Mouse (Mus musculus): ENCODE data around the gene 1600015I10Rik.

Gene 1600015I10Rik

DNA sequence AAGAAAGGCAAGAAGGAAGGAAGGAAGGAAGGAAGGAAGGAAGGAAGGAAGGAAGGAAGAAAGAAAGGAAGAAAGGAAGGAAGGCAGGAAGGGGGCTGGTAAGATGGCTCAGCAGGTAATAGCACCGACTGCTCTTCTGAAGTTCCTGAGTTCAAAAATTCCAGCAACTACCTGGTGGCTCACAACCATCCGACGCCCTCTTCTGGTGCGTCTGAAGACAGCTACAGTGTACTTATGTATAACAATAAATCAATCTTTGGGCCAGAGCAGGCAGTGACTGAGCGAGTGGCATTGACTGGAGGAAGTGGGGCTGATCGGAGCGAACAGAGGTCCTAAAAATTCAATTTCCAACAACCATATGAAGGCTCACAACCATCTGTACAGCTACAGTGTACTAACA lies 29.5 kb downstream of the 1600015I10Rik start:
- in situ Hi-C loops (cut with MboI; ENCODE audit: low sequenced_read_pairs) = loop anchor here (10.0 kb wide), 1 partner anchor 304 kb away; no protein-coding TSS in a partner anchor

DNA sequence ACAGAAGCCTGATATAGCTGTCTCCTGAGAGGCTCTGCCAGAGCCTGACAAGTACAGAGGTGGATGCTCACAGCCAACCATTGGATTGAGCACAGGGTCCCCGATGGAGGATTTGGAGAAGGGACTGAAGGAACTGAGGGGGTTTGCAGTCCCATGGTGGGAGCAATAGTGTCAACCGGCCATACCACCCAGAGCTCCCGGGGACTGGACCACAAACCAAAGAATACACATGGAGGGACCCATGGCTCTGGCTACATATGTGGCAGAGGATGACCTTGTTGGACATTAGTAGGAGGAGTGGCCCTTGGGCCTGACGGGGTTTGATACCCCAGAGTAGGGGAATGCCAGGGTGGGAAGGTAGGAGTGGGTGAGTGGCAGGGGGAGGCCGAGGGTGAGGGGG lies 37.0 kb downstream of the 1600015I10Rik start:
- in situ Hi-C loops (cut with MboI; ENCODE audit: low sequenced_read_pairs) = loop anchor here (10.0 kb wide), 1 partner anchor 102 kb away; no protein-coding TSS in a partner anchor

DNA sequence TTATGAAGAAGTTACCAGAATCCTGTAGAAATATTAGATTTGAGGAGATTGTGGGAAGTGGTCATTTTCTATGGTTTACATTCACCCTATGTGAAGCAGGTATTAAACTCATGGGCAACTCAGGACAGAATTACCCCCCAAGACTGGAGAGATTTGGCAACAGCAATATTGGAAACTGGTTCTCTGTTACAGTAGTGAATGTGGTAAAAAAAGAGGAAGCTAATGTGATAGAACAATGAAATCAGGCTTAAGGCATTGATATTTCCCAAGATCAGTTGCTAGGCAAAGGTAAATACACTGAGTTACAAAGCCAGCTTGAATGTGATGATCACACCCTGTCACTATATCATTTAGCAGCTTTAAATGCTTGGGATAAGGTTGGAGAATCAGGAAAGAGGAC lies 38.2 kb downstream of the 1600015I10Rik start:
- in situ Hi-C loops (cut with MboI; ENCODE audit: low sequenced_read_pairs) = loop anchor here (10.0 kb wide), 1 partner anchor 103 kb away; no protein-coding TSS in a partner anchor

DNA sequence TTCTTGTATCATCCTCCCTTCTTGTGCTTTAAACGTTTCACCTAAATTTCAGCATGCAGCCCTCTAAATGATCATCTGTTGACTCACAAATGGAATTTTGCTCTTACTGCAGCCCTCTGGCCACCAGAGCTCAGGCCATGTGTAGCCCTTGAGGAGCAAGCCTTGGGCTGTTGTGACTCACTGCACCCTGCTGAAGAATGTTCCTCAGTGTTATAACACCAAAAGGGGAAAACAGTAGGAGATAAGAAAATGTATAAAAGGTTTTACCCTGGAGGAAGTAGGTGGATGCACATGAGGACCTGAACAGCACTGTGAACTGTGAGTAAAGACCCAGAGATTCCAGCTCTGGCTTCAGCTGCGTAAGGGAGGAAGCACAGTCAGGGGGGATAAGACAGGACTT lies 45.0 kb downstream of the 1600015I10Rik start, which contains the start of gene Doxl2:
Gene Doxl2, plus strand, starts transcription at position 301 of the 400 bp plus-strand sequence.
- in situ Hi-C loops (cut with MboI; ENCODE audit: low sequenced_read_pairs) = no loop called here

DNA sequence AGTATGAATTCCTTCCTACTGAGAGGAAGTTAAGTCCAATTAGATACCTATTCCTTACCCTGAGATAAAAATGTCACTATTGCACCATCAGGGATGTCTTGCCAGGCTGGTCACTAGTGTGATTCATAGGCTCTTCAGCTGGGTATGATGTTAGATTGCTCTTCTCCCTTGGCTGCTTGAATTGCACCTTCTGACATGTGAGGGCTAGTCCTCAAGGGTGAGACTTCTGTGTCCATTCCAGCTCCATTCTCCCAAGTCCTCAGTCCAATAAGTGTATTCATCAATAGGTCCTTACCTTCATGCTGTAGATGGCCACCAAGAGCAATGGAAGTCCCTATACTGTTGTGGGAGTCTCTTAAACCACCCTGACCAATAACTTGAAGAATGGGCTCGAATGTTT lies 49.9 kb downstream of the 1600015I10Rik start:
- in situ Hi-C loops (cut with MboI; ENCODE audit: low sequenced_read_pairs) = no loop called here

DNA sequence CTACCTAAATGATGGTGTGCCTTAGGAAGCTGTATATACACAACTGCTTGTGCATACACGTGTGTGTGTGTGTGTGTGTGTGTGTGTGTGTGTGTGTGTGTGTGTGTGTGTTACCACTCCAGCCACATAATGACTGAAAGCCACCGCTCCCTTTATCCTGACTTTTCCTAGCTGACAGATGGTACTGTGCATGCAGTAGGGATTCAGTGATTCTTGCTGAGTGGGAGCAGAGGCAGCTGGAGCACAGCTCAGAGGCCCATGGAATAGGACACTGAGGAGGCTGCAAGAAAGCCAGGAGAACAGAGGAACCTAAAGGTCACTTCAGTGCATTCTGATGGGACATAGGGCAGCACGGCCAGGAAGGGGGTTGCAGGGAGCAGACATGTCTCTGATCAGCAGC lies 52.6 kb downstream of the 1600015I10Rik start:
- in situ Hi-C loops (cut with MboI; ENCODE audit: low sequenced_read_pairs) = no loop called here

All from CH12F3 (cell line).